Mouse (Mus musculus): ENCODE measurements around the gene Rgs10.

DNA sequence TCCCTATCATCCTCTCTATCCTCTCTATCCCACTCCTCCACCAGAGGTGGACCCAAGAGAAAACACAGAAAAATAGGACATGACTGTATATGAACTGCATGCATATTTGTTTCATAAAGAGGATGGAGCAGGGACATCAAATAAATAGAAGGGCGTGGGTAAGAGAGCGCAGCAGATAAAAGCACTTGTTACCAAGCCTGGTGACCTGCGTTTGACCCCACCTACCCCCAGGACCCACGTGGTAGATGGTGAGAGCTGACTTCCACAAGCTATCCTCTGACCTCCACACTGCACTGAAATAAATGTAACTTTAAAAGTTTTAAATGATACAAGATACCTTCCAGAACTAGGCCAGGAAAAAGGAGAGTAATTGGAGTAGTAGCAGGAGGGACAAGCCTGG, 24.8 kb downstream of the Rgs10 start:
- TF ChIP-seq POLR2A (IDR thresholded peaks at IDR 0.05; ENCODE audit: insufficient read depth, low read depth, low read length) = no peak
- no peak for TF ChIP-seq CTCF (IDR thresholded peaks at IDR 0.05)
- no peak for TF ChIP-seq EP300 (IDR thresholded peaks at IDR 0.05; ENCODE audit: insufficient read depth, low read depth, low read length)

Data from heart, adult 2 months (tissue).